Mouse (Mus musculus): ENCODE results near the gene Cdk5rap2. TPM values are rescaled to one million over a fixed set of nuclear protein-coding genes. Genes with fewer than 3 reads are reported as not detected.

The Cdk5rap2 gene
- polyA plus RNA-seq, 1 experiment from 2014 or later: 31.1 TPM

GRCm38 (mm10) chr4:70332981-70333380 is 77.3 kb downstream of the Cdk5rap2 start:
- Histone ChIP-seq H3K4me3 (no peak overlapping the region), H3K27ac (replicated peaks) (0 out of 2 replicates have a peak overlapping the region, but pooled peaks have one; percentile 30), H3K27me3 (replicated peaks; ENCODE audit: low read depth, poor library complexity, severe bottlenecking) (no peaks in the 10 kb centered on the region), H3K4me1 (no peaks in the 10 kb centered on the region), H3K9me3 (no peaks in the 10 kb centered on the region), H3K36me3 (replicated peaks) (peaks cover 48% of the 10 kb centered on the region)
- DNase-seq (ENCODE audit: low spot score): no peak
- 95% methylated on average over 6 of the region's 6 CpGs for WGBS

DNA sequence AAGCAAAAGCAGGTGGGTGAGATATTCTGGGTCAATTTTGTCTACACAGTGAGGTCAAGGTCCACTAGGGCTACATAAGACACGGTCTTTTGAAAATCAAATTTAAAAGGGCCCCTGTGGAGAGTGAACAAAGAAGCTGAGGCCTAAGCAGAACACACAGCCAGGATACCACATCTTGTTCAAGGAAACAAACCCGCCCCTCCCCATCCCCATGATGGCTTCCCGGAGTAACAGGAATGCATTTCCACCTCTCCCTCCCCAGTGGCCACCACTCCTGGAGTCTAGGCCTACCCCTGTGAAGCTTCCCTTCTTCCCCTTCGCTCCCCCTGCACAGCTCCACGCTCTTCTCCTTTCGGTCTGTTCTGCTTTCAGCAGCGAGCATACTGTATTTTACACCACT is 77.7 kb downstream of the Cdk5rap2 start:
- WGBS: 81% methylated on average over 7 of the region's 7 CpGs
- H3K4me1 ChIP-seq: no peaks in the 10 kb centered on the region
- no peak for DNase-seq (ENCODE audit: low spot score)

DNA sequence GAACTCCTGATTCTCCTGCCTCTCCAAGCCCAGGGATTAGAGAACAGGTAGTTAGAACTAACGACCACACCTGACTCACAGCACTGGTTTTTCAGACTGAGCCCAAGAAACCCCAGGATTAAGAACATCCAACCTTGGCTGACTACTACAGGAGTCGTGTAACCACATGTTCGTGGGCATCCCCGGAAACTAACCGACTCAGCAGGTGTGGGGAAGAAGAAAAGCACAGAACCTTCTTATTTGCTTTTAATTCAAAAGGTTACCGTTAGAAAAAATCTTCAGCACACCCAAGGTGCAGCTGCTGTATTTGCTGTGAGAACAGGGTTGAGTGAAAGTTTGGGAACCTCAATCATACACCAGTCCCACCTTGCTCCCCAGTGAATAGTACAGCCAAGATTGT is 79.1 kb downstream of the Cdk5rap2 start:
- no peaks in the 10 kb centered on the region for H3K4me1 ChIP-seq
- no peak overlapping the region for H3K4me3 ChIP-seq
- no peaks in the 10 kb centered on the region for H3K27me3 ChIP-seq (replicated peaks; ENCODE audit: low read depth, poor library complexity, severe bottlenecking)
- H3K27ac ChIP-seq (replicated peaks): no peak overlapping the region
- WGBS: 89% methylated on average over 6 of the region's 6 CpGs
- H3K36me3 ChIP-seq (replicated peaks): peaks cover 48% of the 10 kb centered on the region
- no peaks in the 10 kb centered on the region for H3K9me3 ChIP-seq
- no peak for DNase-seq (ENCODE audit: low spot score)

More for the DNA sequence above, 77.7 kb downstream of the Cdk5rap2 start:
- Histone ChIP-seq H3K27ac (replicated peaks) (0 out of 2 replicates have a peak overlapping the region, but pooled peaks have one; percentile 30), H3K27me3 (replicated peaks; ENCODE audit: low read depth, poor library complexity, severe bottlenecking) (no peaks in the 10 kb centered on the region), H3K4me3 (no peak overlapping the region), H3K9me3 (no peaks in the 10 kb centered on the region), H3K36me3 (replicated peaks) (peaks cover 48% of the 10 kb centered on the region)

- 91% methylated on average over 9 of the region's 9 CpGs for WGBS
- Histone ChIP-seq H3K36me3 (replicated peaks) (peaks cover 55% of the 10 kb centered on the region), H3K4me3 (no peak overlapping the region), H3K4me1 (no peaks in the 10 kb centered on the region), H3K27ac (replicated peaks) (no peak overlapping the region), H3K27me3 (replicated peaks; ENCODE audit: low read depth, poor library complexity, severe bottlenecking) (no peaks in the 10 kb centered on the region), H3K9me3 (no peaks in the 10 kb centered on the region)
- DNase-seq (ENCODE audit: low spot score): no peak
Measured at GRCm38 (mm10) chr4:70328033-70328432, 82.2 kb downstream of the Cdk5rap2 start.

GRCm38 (mm10) chr4:70327436-70327835 is 82.8 kb downstream of the Cdk5rap2 start:
- Histone ChIP-seq H3K36me3 (replicated peaks) (peaks cover 51% of the 10 kb centered on the region), H3K9me3 (no peaks in the 10 kb centered on the region), H3K4me3 (no peak overlapping the region), H3K4me1 (no peaks in the 10 kb centered on the region), H3K27me3 (replicated peaks; ENCODE audit: low read depth, poor library complexity, severe bottlenecking) (no peaks in the 10 kb centered on the region), H3K27ac (replicated peaks) (no peak overlapping the region)
- WGBS: 77% methylated on average over 1 of the region's 1 CpGs
- no peak for DNase-seq (ENCODE audit: low spot score)

GRCm38 (mm10) chr4:70321586-70321985 is 88.7 kb downstream of the Cdk5rap2 start:
- 69% methylated on average over 1 of the region's 1 CpGs for WGBS
- H3K9me3 ChIP-seq: no peaks in the 10 kb centered on the region
- peaks cover 31% of the 10 kb centered on the region for H3K36me3 ChIP-seq (replicated peaks)
- H3K4me3 ChIP-seq: no peak overlapping the region
- no peaks in the 10 kb centered on the region for H3K27me3 ChIP-seq (replicated peaks; ENCODE audit: low read depth, poor library complexity, severe bottlenecking)
- DNase-seq (ENCODE audit: low spot score): no peak
- H3K4me1 ChIP-seq: no peaks in the 10 kb centered on the region
- H3K27ac ChIP-seq (replicated peaks): no peak overlapping the region

GRCm38 (mm10) chr4:70312170-70312569 is 98.1 kb downstream of the Cdk5rap2 start:
- H3K4me1 ChIP-seq: peaks cover 5% of the 10 kb centered on the region; the same call in 1 of the 2 replicates

DNA sequence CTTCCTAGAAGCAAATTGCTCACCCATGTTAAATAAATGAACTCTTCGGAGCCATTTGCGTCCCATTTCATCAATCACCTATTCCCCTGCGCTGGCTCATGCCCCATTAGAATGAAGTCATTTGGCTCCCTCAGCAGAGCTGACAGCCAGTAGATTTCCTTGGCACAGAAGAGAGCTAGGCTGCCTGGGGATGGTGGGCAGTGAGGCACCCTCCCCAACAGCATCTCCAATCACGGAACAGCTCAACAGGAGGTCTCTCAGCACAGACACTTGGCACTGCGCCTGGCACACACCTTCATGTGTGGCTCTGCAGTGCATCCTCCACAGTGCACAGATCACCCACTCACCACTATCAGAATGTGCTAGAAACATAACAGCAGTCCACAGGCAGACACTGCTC is 98.7 kb downstream of the Cdk5rap2 start:
- Histone ChIP-seq H3K36me3 (replicated peaks) (peaks cover 56% of the 10 kb centered on the region), H3K27ac (replicated peaks) (no peak overlapping the region), H3K9me3 (no peaks in the 10 kb centered on the region), H3K4me3 (no peak overlapping the region), H3K27me3 (replicated peaks; ENCODE audit: low read depth, poor library complexity, severe bottlenecking) (no peaks in the 10 kb centered on the region), H3K4me1 (peaks cover 5% of the 10 kb centered on the region; the same call in 1 of the 2 replicates)
- 84% methylated on average over 5 of the region's 5 CpGs for WGBS
- DNase-seq (ENCODE audit: low spot score): no peak

More at GRCm38 (mm10) chr4:70312170-70312569, 98.1 kb downstream of the Cdk5rap2 start:
- H3K9me3 ChIP-seq: no peaks in the 10 kb centered on the region
- 83% methylated on average over 4 of the region's 4 CpGs for WGBS
- H3K4me3 ChIP-seq: no peak overlapping the region
- H3K27me3 ChIP-seq (replicated peaks; ENCODE audit: low read depth, poor library complexity, severe bottlenecking): no peaks in the 10 kb centered on the region
- no peak for DNase-seq (ENCODE audit: low spot score)
- H3K36me3 ChIP-seq (replicated peaks): peaks cover 56% of the 10 kb centered on the region
- no peak overlapping the region for H3K27ac ChIP-seq (replicated peaks)

- H3K36me3 ChIP-seq (replicated peaks): peaks cover 61% of the 10 kb centered on the region
- H3K4me3 ChIP-seq: no peak overlapping the region
- H3K4me1 ChIP-seq: peaks cover under 1% of the 10 kb centered on the region; the same call in 1 of the 2 replicates
- H3K27ac ChIP-seq (replicated peaks): no peak overlapping the region
- no peaks in the 10 kb centered on the region for H3K27me3 ChIP-seq (replicated peaks; ENCODE audit: low read depth, poor library complexity, severe bottlenecking)
- WGBS: 72% methylated on average over 4 of the region's 4 CpGs
- peak; percentile 44 for DNase-seq (ENCODE audit: low spot score)
- H3K9me3 ChIP-seq: no peaks in the 10 kb centered on the region
Measured at GRCm38 (mm10) chr4:70307230-70307629, 103.0 kb downstream of the Cdk5rap2 start.

DNA sequence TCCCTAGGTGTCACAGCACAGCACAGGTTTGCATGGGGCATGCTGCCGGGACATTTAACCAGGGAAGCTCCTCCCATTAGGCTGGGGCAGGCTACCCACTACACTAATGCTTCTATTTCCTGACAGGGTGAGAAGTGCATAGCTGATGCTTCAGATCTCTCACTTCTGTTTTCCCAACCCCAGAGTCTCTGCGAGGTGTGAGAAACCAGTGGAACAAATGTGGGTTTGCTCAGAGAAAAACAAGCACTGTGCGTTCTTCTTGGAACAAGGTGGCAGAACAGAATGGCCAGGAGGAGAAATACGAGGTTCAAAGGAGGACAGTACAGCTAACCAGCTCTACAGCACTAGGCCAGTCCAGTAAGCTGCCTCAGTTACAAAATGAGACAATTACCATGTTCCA is 106.4 kb downstream of the Cdk5rap2 start:
- H3K4me1 ChIP-seq: no peaks in the 10 kb centered on the region
- no peak overlapping the region for H3K4me3 ChIP-seq
- peaks cover 80% of the 10 kb centered on the region for H3K36me3 ChIP-seq (replicated peaks)
- no peak for DNase-seq (ENCODE audit: low spot score)
- H3K27me3 ChIP-seq (replicated peaks; ENCODE audit: low read depth, poor library complexity, severe bottlenecking): no peaks in the 10 kb centered on the region
- 83% methylated on average over 4 of the region's 4 CpGs for WGBS
- no peak overlapping the region for H3K27ac ChIP-seq (replicated peaks)
- no peaks in the 10 kb centered on the region for H3K9me3 ChIP-seq

- Histone ChIP-seq H3K4me1 (no peaks in the 10 kb centered on the region), H3K9me3 (no peaks in the 10 kb centered on the region), H3K27ac (replicated peaks) (no peak overlapping the region), H3K36me3 (replicated peaks) (peaks cover 96% of the 10 kb centered on the region), H3K27me3 (replicated peaks; ENCODE audit: low read depth, poor library complexity, severe bottlenecking) (no peaks in the 10 kb centered on the region), H3K4me3 (no peak overlapping the region)
- DNase-seq (ENCODE audit: low spot score): no peak
- 89% methylated on average over 9 of the region's 9 CpGs for WGBS
Measured at GRCm38 (mm10) chr4:70301187-70301586, 109.1 kb downstream of the Cdk5rap2 start.

DNA sequence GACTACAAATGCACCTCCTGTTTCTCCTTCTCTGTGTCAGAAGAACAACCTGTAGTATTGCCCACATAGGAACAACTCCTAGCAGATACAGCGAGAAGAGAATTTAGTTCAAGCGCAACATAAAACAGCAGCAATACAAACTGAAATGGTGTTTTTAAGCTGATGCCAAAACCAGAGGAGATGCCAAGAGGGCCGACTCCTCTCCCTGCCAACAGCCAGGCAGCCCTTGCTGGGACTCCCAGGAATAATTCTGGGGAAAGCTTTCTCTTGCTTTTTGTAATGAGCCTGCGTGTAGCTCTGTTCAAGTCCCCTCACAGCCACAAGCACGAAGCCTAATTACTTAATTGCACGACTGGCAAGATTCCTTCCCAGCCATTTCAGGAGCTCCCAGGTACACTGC is 120.9 kb downstream of the Cdk5rap2 start:
- H3K4me3 ChIP-seq: no peak overlapping the region
- H3K27ac ChIP-seq (replicated peaks): no peak overlapping the region
- H3K36me3 ChIP-seq (replicated peaks): peaks cover 70% of the 10 kb centered on the region
- no peaks in the 10 kb centered on the region for H3K9me3 ChIP-seq
- no peaks in the 10 kb centered on the region for H3K4me1 ChIP-seq
- H3K27me3 ChIP-seq (replicated peaks; ENCODE audit: low read depth, poor library complexity, severe bottlenecking): no peaks in the 10 kb centered on the region
- DNase-seq (ENCODE audit: low spot score): no peak
- WGBS: 85% methylated on average over 6 of the region's 6 CpGs

GRCm38 (mm10) chr4:70283163-70283562 is 127.1 kb downstream of the Cdk5rap2 start:
- no peak for DNase-seq (ENCODE audit: low spot score)
- no peaks in the 10 kb centered on the region for H3K4me1 ChIP-seq
- H3K4me3 ChIP-seq: no peak overlapping the region
- H3K9me3 ChIP-seq: no peaks in the 10 kb centered on the region
- H3K27ac ChIP-seq (replicated peaks): no peak overlapping the region
- WGBS: 94% methylated on average over 9 of the region's 9 CpGs
- peaks cover 89% of the 10 kb centered on the region for H3K36me3 ChIP-seq (replicated peaks)
- no peaks in the 10 kb centered on the region for H3K27me3 ChIP-seq (replicated peaks; ENCODE audit: low read depth, poor library complexity, severe bottlenecking)

Measured in embryonic facial prominence, embryonic 10.5 days (tissue).